Mouse (Mus musculus): ENCODE measurements at regions not wholly inside any gene's neighbourhood (a gene's known extent, or its start where the extent isn't known, plus 50 kb on each side); places are given as distances from the start of the nearest gene placed in this dataset.

- no peak for TF ChIP-seq CTCF (IDR thresholded peaks at IDR 0.05; ENCODE audit: borderline replicate concordance, extremely low read depth, insufficient read depth, insufficient read length)
- no peak for TF ChIP-seq POLR2A (IDR thresholded peaks at IDR 0.05; ENCODE audit: borderline replicate concordance, extremely low read depth, insufficient read depth, insufficient read length, poor library complexity, severe bottlenecking)
Measured at GRCm38 (mm10) chr7:145114145-145114544, 93.8 kb downstream of the 1810010D01Rik start.
